Mouse (Mus musculus) heart, adult 2 months (tissue): ENCODE measurements at regions not wholly inside any gene's neighbourhood (a gene's known extent, or its start where the extent isn't known, plus 50 kb on each side); places are given as distances from the start of the nearest gene placed in this dataset.

Experiments used
- DNase-seq, 2 experiments: peaks; one replicate each; pipeline ENCODE4 v3.0.0; 2021
- H3K27ac ChIP-seq: fragments of 200-600 bp; 2 replicates; pipeline ENCODE4 v1.8.1; 2022
- H3K27me3 ChIP-seq: fragments of 200-500 bp; 2 replicates; pipeline ENCODE4 v1.6.1; 2012; ENCODE audit warnings: mild to moderate bottlenecking, low read length, inconsistent platforms, mixed read lengths; ENCODE audit not compliant: control insufficient read depth, insufficient read depth
- H3K36me3 ChIP-seq: fragments of 200-500 bp; 2 replicates; pipeline ENCODE4 v1.6.1; 2012; ENCODE audit warnings: low read length, inconsistent platforms; ENCODE audit not compliant: control insufficient read depth, insufficient read depth
- H3K4me1 ChIP-seq: fragments of 200-500 bp; 2 replicates; pipeline ENCODE4 v1.6.1; 2011; ENCODE audit warnings: low read length; ENCODE audit not compliant: control insufficient read depth, insufficient read depth
- H3K4me3 ChIP-seq: fragments of 200-600 bp; 2 replicates; pipeline ENCODE4 v1.8.1; 2022
- H3K79me2 ChIP-seq: fragments of 200-500 bp; replicated peaks from 2 replicates; pipeline ENCODE4 v1.6.1; 2012; ENCODE audit warnings: mild to moderate bottlenecking, inconsistent platforms, low read length, moderate library complexity, mixed read lengths; ENCODE audit not compliant: control insufficient read depth, insufficient read depth
- H3K9ac ChIP-seq: fragments of 200-500 bp; 2 replicates; pipeline ENCODE4 v1.6.1; 2012; ENCODE audit warnings: low read depth, mild to moderate bottlenecking, control low read depth, inconsistent platforms, low read length, mixed read lengths
- CTCF ChIP-seq: fragments of 200-600 bp; IDR thresholded peaks from 2 replicates; pipeline ENCODE4 v1.8.1; 2022; ENCODE audit warnings: antibody characterized with exemption, mild to moderate bottlenecking, moderate library complexity
- EP300 ChIP-seq: fragments of 200-500 bp; IDR thresholded peaks from 2 replicates; pipeline ENCODE4 v1.6.1; 2011; ENCODE audit warnings: low read depth, low read length, control low read depth; ENCODE audit not compliant: insufficient read depth
- POLR2A ChIP-seq: fragments of 200-500 bp; IDR thresholded peaks from 2 replicates; pipeline ENCODE4 v1.6.1; 2011; ENCODE audit warnings: mild to moderate bottlenecking, low read depth, low read length, control low read depth; ENCODE audit not compliant: insufficient read depth
- WGBS: fragments of 180-500 bp; shearing (Covaris S2); methylation state at CpG from one replicate; pipeline ENCODE4 v1.1.7; 2018; 5-methylcytosine and 5-hydroxymethylcytosine counted together
- intact Hi-C: fragments of 180-260 bp; cut with DNase I; formaldehyde crosslinking; loops from one replicate; pipeline ENCODE4 v1.15.1; 2025

DNA sequence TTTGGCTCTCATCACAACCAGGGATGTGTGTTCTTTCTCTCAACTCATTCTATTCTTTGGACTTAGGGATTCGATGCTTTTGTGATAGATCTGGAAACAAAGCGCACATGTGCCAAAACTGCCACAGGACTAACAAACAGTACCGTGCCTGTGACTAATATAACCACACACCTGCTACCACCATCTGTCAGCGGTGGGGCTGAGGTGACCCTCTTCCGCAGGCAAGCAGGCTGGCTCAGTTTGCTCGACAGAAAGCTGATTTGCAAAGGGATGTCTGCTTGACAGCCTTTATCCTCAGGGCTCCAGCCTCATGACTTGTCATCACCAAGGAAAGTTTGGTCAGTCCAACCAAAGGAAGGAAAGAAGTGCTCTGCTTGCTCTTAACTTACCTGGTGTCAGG is 146.7 kb upstream of the Fer start:
- H3K4me3 ChIP-seq: no peak overlapping the region
- no peak for DNase-seq
- WGBS: 71% methylated on average over 6 of the region's 6 CpGs
- TF ChIP-seq POLR2A: no peak
- H3K27me3 ChIP-seq: no peaks in the 10 kb centered on the region
- H3K9ac ChIP-seq: no peak overlapping the region
- no peaks in the 10 kb centered on the region for H3K4me1 ChIP-seq
- no peaks in the 10 kb centered on the region for H3K79me2 ChIP-seq
- intact Hi-C loops: no loop called here
- no peak overlapping the region for H3K27ac ChIP-seq
- H3K36me3 ChIP-seq: no peaks in the 10 kb centered on the region

- Histone ChIP-seq H3K27ac (no peak overlapping the region), H3K4me3 (no peak overlapping the region), H3K36me3 (no peaks in the 10 kb centered on the region), H3K27me3 (no peaks in the 10 kb centered on the region), H3K9ac (no peak overlapping the region), H3K79me2 (no peaks in the 10 kb centered on the region), H3K4me1 (no peaks in the 10 kb centered on the region)
- 74% methylated on average over 9 of the region's 9 CpGs for WGBS
- no peak for DNase-seq
- no peak for TF ChIP-seq POLR2A
- TF ChIP-seq CTCF: no peak
- no peak for TF ChIP-seq EP300
- intact Hi-C loops: no loop called here
These were observed 145.7 kb upstream of the Fer start for GRCm38 (mm10) chr17:63717051-63717578.

DNA sequence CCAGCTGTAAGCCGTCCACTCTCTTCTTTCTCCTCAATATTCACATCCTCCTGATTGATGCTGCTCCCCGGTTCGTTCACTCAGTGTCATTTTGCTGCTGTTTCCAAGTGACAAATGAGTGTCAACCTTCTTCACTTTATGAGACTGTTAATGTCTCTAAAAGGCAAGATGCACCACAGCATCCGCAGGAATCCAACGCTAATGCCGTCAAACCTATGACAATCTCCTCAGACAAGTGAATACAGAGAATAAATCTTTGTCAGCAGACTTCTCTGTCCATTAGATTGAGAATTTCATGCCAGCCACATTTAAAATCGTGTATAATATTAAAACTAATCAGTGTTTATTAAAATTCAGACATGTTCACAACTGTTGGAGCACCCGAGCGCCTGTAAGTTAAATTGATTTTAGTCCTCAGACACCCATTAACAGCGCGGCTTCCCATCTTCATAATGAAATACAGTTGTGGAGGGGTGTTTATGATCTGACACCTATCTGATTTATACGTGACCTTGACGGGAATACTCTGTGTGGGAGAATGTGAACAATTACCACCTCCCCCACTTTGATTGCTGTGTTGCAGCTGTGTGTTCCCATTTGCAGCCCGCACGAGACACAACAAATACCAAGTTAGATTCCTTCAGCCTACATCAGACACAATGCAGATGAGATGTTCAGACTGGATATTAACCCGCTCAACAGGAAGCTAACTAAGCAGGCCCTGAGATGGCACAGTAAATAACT is 143.7 kb upstream of the Fer start:
- Histone ChIP-seq H3K36me3 (no peaks in the 10 kb centered on the region), H3K27ac (no peak overlapping the region), H3K4me3 (no peak overlapping the region), H3K27me3 (no peaks in the 10 kb centered on the region), H3K79me2 (no peaks in the 10 kb centered on the region), H3K9ac (no peak overlapping the region), H3K4me1 (no peaks in the 10 kb centered on the region)
- no peak for DNase-seq
- intact Hi-C loops: no loop called here
- 86% methylated on average over 16 of the region's 16 CpGs for WGBS
- TF ChIP-seq CTCF: no peak
- TF ChIP-seq EP300: no peak
- no peak for TF ChIP-seq POLR2A

- H3K4me3 ChIP-seq: no peak overlapping the region
- no peak overlapping the region for H3K9ac ChIP-seq
- intact Hi-C loops: no loop called here
- no peaks in the 10 kb centered on the region for H3K27me3 ChIP-seq
- no peaks in the 10 kb centered on the region for H3K79me2 ChIP-seq
- WGBS: 82% methylated on average over 4 of the region's 4 CpGs
- H3K27ac ChIP-seq: no peak overlapping the region
- no peaks in the 10 kb centered on the region for H3K4me1 ChIP-seq
- DNase-seq: no peak
- TF ChIP-seq EP300: no peak
- TF ChIP-seq CTCF: no peak
- TF ChIP-seq POLR2A: no peak
- no peaks in the 10 kb centered on the region for H3K36me3 ChIP-seq
These were observed 143.1 kb upstream of the Fer start for GRCm38 (mm10) chr17:63719771-63720170.

DNA sequence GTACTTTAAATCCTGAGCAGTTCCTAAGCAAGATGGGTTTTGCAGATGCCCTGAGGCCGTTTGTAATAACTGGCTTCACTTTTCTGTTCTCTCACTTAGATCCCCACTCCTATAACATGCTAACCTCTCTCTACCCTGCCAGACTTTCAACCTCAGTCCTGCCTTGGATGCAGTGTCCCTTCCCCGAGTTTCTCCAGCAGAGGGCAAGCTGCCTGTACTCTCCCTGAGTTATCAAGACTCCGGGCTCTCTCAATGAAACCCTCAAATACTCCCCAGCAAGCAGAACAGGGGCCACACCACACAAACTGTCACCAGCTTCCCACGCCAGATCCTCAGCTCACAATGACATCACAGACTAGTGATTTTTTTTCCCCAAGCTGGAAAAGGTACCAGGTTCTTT is 142.0 kb upstream of the Fer start:
- WGBS: 19% methylated on average over 4 of the region's 4 CpGs
- Histone ChIP-seq H3K79me2 (no peaks in the 10 kb centered on the region), H3K9ac (no peak overlapping the region), H3K27me3 (no peaks in the 10 kb centered on the region), H3K36me3 (no peaks in the 10 kb centered on the region), H3K27ac (no peak overlapping the region), H3K4me3 (no peak overlapping the region), H3K4me1 (no peaks in the 10 kb centered on the region)
- DNase-seq: no peak
- TF ChIP-seq POLR2A (no peak), CTCF (peak; percentile 16; the same call in 1 of the 2 replicates)
- intact Hi-C loops: no loop called here

DNA sequence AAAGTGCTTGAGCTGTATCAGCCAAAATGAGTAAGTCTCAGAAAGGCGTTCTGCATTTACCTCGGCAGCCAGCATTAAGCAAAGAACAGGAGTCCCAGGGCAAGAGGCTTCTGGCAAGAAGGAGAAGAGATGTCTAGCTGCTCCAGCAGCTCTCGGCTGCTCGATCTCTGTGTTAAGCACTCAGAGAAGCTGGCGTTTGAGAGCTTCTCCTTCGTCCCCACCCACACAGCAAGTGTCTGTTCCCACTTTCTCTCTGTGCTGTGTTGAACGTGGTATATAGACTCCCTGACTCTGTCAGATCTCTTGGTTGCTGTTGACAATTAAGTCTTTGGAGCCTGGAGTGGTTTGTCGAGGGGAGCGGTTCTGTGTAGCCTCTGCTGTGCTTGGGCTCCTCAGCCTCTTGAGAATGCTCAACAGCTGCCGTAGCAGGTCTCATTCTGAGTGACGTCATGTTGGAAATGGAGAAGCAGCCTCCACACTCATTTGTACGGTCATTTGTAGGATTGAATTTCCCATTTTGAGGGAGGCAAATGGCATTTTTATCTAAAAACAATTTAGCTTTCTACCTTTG is 140.3 kb upstream of the Fer start:
- TF ChIP-seq EP300 (no peak), POLR2A (no peak), CTCF (no peak)
- peak; percentile 12 to 25 for DNase-seq
- intact Hi-C loops: no loop called here
- Histone ChIP-seq H3K4me1 (no peaks in the 10 kb centered on the region), H3K27me3 (no peaks in the 10 kb centered on the region), H3K79me2 (no peaks in the 10 kb centered on the region), H3K27ac (no peak overlapping the region), H3K9ac (no peak overlapping the region), H3K4me3 (no peak overlapping the region), H3K36me3 (no peaks in the 10 kb centered on the region)
- 64% methylated on average over 12 of the region's 12 CpGs for WGBS
